Mouse (Mus musculus) small intestine, adult 2 months (tissue): ENCODE measurements around the gene Cbln3.

Source experiments
- CTCF ChIP-seq: fragments of 200-500 bp; IDR thresholded peaks from 2 replicates; pipeline ENCODE4 v1.5.1; 2012; ENCODE audit warnings: low read depth, mild to moderate bottlenecking, control low read depth, inconsistent platforms, low read length, moderate library complexity, mixed read lengths; ENCODE audit not compliant: insufficient replicate concordance, insufficient read length; ENCODE audit errors: extremely low read depth
- POLR2A ChIP-seq: fragments of 200-500 bp; IDR thresholded peaks from 2 replicates; pipeline ENCODE4 v1.6.1; 2012; ENCODE audit warnings: low read depth, mild to moderate bottlenecking, control low read depth, inconsistent platforms, low read length, moderate library complexity

GRCm38 (mm10) chr14:55884713-55885113, 521 bp upstream of the Cbln3 start, which contains the start of gene Khnyn:
- TF ChIP-seq CTCF = no peak
- peak; percentile 95 for TF ChIP-seq POLR2A
